Mouse (Mus musculus) retina, embryonic 14.5 days (tissue): ENCODE measurements at regions not wholly inside any gene's neighbourhood (a gene's known extent, or its start where the extent isn't known, plus 50 kb on each side); places are given as distances from the start of the nearest gene placed in this dataset.

Experiments used
- DNase-seq: peaks from one replicate; pipeline ENCODE4 v3.0.0-alpha.2; 2015; ENCODE audit warnings: low spot score

DNA sequence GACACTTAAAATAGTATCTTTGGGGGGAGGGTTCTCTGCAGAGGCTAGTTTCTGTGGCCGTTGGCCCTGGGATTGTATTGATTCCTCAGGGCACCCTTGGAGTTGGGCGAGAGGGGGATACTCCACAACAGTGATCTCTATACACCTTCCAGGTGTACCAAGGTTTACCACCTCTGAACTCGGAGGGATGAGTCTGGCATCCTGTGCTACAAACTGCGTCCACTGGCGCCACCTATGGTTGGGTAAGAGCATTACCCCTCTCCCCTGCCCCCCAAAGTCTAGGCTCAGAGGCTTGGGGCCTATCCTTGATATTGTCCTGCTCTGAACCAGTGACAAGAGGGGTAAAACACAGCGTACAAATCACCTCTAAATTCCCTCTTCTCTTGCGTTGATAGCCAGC lies 62.2 kb downstream of the Gm17728 start:
- DNase-seq, result peak; percentile 6

DNA sequence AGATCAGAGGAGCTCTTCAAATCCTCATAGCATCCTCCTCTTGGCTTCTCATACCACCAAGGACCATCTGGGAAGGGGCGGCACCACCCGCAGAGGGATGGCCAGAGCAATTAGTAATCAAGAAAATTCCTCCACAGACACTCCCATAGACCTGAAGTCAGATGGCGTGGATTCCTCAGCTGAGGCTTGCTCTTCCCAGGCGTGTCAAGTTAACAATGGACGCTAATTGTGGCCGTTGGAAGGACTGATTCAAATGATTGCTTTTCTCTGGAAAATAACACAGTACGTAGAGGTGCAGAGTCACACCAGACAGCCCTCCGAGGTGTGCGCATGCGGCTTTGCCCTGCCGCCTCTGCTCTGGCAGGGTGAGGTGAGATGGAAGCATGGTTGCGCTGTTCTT lies 62.7 kb downstream of the Gm17728 start:
- peak; percentile 18 for DNase-seq

DNA sequence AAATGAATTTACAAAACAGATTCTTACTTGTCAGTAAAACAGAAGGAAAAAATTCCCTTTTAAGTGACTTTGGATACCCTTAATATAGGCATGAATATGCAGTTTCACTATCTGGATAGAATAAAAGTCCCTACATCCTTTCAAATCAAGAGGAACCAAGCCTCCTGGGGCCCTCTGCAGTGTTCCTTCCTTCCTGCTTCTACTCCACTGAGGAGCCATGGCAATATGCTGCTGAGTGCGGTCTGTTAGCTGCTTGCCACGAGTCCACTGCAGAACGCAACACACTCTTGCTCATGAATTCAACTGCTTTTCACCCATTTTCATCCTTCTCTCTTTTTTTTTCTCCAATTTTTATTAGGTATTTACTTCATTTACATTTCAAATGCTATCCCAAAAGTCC lies 107.5 kb downstream of the Gm17728 start:
- no peak for DNase-seq

- DNase-seq, result no peak
Measured at GRCm38 (mm10) chr17:9536090-9536489, 114.2 kb downstream of the Gm17728 start.

DNA sequence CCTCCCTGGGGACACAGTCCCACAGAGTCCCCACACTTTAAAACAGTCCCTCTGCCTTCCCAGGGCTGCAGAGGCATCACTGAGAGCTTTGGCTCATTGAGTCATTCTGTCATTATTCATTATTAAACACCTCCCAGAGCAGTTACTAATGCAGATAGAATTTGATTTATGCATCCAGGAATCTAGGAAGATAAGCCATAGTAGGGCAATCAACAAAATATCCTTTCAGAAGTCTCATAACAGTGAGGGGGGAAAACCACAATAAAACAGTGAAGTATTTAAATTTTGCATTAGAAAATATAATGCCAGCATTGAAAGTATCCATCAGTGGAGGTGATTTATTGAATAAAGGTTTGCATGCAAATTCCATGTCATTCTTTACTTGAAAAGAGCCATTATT lies 116.5 kb downstream of the Gm17728 start:
- DNase-seq, result peak; percentile 33

DNA sequence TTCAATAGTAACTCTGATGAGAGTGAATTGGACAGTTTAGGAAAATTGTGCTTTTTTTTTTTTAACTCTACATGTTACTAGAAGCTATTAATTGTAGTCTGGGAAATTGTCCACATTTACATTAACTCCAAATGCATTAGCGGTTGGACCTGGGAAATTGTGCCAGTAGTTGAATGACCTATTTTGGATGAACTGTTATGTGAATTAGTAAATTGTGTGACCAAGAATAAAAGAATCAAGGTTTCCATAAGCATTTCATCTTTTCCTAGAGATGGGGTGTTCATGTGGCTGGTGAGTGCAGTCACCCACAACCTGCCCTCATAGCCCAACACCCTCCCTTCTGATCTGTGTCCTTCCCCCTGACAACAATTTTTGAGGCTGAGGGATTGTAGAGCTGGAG lies 118.3 kb downstream of the Gm17728 start:
- DNase-seq, result peak; percentile 48

GRCm38 (mm10) chr17:9543224-9543797 lies 121.5 kb downstream of the Gm17728 start:
- peak; percentile 43 for DNase-seq

DNA sequence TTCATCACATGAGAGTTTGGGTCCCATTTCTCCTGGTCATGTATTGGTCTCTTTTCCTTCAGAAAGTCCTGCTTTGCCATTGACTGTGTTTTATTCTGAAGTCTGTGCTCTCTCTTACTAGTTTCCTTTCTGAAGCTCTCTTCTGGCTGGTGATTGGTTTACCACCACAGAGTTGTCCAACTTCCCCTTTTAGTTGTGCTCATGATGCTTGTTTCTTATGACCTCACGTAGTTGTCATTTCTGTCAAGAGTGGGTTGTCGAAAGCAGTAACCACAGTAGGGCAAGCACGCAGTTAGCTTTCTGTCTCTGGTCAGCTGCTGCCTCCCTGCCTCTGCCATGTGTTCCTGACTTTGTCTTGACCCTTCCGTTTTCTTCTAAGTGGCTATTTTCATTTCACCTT lies 112.0 kb downstream of the Pabpc6 start:
- DNase-seq, result no peak

DNA sequence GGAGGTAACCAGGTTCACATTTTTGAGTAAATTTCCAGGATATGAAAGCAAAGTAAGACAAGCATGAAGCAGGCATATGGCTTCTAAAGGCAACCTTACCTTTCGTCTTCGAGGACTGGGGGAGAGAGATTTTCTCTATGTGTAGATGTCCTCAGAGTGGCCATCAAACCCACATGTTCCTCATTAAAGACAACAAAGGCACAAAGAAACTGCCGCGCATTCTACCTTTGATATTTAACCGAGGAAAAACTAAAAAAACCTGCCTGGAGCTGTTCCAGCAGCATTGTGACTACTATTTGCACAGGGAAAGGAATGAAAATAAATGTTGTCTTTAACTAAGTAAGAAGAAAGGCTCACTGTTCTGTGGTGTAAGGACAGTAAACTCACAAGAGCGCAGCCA lies 102.7 kb downstream of the Pabpc6 start:
- DNase-seq, result no peak

- peak; percentile 56 for DNase-seq
Measured at GRCm38 (mm10) chr17:9579401-9580371, 89.8 kb downstream of the Pabpc6 start.

DNA sequence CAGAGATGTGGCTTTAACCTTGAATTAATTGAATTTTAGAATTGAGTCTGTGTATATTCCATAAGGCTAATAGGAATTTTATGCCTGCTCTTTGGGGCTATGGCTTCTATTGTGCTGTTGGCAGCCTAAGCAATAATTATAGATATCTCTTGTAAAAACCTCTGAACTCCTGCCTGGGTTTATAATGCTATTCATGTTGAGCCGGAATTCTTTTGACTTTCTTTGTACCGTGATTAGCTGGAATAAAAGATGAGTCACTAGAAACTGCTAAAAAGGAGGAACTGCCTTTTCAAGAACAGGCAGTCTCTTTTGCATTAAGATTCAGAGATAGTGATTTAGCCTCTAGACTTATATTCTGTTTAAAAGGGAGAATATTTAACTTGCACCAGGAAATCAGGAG lies 71.4 kb downstream of the Pabpc6 start:
- no peak for DNase-seq

DNA sequence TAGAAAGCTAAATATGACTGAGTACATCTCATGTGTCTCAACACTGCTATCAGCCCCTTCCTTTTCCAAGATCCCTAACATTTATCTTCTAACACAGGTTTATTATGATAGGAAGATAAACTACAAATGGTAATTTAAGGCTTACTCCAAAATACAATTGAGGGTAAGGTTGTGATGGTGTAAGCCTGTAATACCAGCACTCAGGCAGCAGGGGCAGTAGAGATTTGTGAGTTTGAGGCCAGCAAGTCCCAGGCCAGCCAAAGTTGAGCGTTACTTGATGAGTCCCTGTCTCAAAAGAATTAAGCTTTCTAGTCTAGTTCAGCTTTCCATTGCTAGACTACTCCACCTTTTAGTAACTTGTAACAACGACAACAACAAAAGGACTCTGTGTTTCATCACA lies 69.1 kb downstream of the Pabpc6 start:
- DNase-seq, result peak; percentile 14
